Mouse (Mus musculus) small intestine, adult 2 months (tissue): Measurements from ENCODE around the gene Wsb2.

Source experiments
- CTCF ChIP-seq: fragments of 200-500 bp; IDR thresholded peaks from 2 replicates; pipeline ENCODE4 v1.5.1; 2012; ENCODE audit warnings: low read depth, mild to moderate bottlenecking, control low read depth, inconsistent platforms, low read length, moderate library complexity, mixed read lengths; ENCODE audit not compliant: insufficient replicate concordance, insufficient read length; ENCODE audit errors: extremely low read depth
- POLR2A ChIP-seq: fragments of 200-500 bp; IDR thresholded peaks from 2 replicates; pipeline ENCODE4 v1.6.1; 2012; ENCODE audit warnings: low read depth, mild to moderate bottlenecking, control low read depth, inconsistent platforms, low read length, moderate library complexity

DNA sequence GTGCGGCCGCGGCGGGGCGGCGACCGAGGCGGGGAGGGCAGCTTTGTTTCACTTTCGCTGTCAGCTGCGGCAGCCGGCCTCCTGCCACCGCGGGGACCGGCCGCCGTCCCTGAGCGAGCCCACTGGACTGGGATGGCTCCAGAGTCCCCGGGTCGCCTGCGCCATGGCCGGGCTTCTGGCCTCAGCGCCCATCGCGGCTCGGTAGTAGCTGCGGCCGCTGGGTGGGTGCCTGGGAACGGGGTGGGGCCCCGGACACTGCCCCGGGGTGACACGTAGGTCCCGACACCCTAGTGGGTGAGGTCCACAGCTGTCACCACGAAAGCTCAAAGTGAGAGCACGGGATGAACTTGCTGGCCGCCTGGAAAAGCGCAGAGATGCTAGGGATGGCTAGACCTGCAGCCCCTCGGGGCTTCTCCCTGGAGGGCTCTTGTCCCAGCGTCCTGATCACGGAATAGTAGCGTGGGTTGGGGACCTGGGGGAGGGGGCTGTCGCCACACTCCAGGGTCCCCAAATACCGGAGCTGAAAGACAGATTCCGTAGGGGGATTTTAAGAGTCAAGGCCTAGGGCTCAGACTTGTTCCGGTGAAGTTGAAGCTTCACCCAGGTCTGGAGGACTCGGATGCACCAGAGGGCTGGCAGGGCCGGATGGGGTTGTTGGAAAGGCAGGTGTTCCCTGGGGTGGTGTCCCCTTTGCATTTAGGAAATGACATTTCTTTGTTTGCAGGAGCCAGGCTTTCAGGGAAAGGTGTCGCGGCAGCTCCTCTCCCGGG lies 559 bp downstream of the Wsb2 start:
- TF ChIP-seq POLR2A (no peak; the same call in 1 of the 2 replicates), CTCF (0 out of 2 replicates have a peak, but pooled peaks have one; percentile 3)
